Mouse (Mus musculus): ENCODE data around the gene Armc5.

Armc5 gene

DNA sequence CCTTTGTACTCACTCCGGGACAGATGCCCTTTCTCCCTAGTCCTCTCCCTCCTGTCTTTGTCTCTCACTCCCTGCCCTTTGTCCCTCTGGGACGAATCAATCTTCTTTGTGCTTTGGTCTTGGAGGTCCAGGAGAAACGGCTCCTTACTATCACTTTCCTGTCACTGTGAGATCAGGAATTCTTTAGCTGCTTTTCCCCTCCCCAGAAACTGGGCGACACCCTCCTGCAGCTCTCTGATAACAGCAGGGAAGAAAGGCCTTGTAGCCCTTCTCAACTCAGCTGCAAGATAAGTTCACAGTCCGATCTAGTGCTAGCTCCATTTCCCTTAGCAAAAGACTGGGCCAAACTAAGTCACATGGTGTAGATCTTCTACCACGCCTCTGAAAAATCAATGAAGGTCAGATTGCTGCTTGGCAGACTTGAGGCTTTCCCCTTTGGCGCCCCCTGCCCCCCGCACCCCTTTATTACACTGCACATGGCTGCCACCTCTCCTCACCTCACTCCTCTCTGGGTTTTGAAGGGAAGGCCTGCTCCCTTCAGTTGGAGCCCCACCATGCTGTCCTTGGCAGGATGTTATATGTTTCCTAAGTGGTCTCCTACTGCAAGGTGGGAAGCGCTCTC, 51.9 kb downstream of the Armc5 start:
- DNase-seq (ENCODE audit: low spot score): peak; percentile 44
